Mouse (Mus musculus): ENCODE data around the gene Olfr1042.
"Not testable (repeated sequence)": the region's sequence is repeated elsewhere in the genome, so short reads cannot be mapped to it uniquely, and the experiment has no call there.

The Olfr1042 gene

GRCm38 (mm10) chr2:86161738-86162137 is at the start of gene Olfr1042:
Gene Olfr1042 (minus strand): TSS chr2:86161838.
- DNase-seq (ENCODE audit: inconsistent ontology term) = no peak

GRCm38 (mm10) chr2:86202909-86203308 is 41.3 kb upstream of the Olfr1042 start, which contains the start of gene Olfr1045:
Gene Olfr1045 (minus strand): TSS chr2:86203009.
- no peak for DNase-seq (ENCODE audit: inconsistent ontology term)

- DNase-seq (ENCODE audit: inconsistent ontology term) = no peak
Measured at GRCm38 (mm10) chr2:86195863-86196262, 34.2 kb upstream of the Olfr1042 start.

GRCm38 (mm10) chr2:86185583-86185982 is 23.9 kb upstream of the Olfr1042 start, which contains the start of gene Olfr52:
Gene Olfr52 (minus strand): TSS chr2:86185683.
- DNase-seq (ENCODE audit: inconsistent ontology term) = no peak

- no peak for DNase-seq (ENCODE audit: inconsistent ontology term)
Measured at GRCm38 (mm10) chr2:86179950-86180349, 18.3 kb upstream of the Olfr1042 start.

- DNase-seq (ENCODE audit: inconsistent ontology term) = no peak
Measured at GRCm38 (mm10) chr2:86177720-86178119, 16.1 kb upstream of the Olfr1042 start, which contains the start of gene Olfr1044. Gene Olfr1044 (minus strand): TSS chr2:86177820.

GRCm38 (mm10) chr2:86175422-86175821 is 13.8 kb upstream of the Olfr1042 start:
- not testable (repeated sequence) for DNase-seq (ENCODE audit: inconsistent ontology term)

GRCm38 (mm10) chr2:86167422-86167821 is 5.8 kb upstream of the Olfr1042 start, which contains the start of gene Olfr1043:
Gene Olfr1043 (minus strand): TSS chr2:86167522.
- no peak for DNase-seq (ENCODE audit: inconsistent ontology term)

- DNase-seq (ENCODE audit: inconsistent ontology term) = no peak
Measured at GRCm38 (mm10) chr2:86146632-86147031, 15.0 kb downstream of the Olfr1042 start, which contains the start of gene Olfr1040. Gene Olfr1040 (minus strand): TSS chr2:86146732.

GRCm38 (mm10) chr2:86135828-86136227 is 25.8 kb downstream of the Olfr1042 start, which contains the start of gene Olfr1039:
Gene Olfr1039 (minus strand): TSS chr2:86135928.
- DNase-seq (ENCODE audit: inconsistent ontology term) = no peak
